Mouse (Mus musculus) embryo, embryonic 11 days (tissue): ENCODE measurements around the gene Olfr292.

Source experiments
- DNase-seq: peaks from one replicate; pipeline ENCODE4 v3.0.0-alpha.2; 2015

Gene Olfr292

GRCm38 (mm10) chr7:86688030-86688429 is at the start of gene Olfr292:
Olfr292 (plus strand) TSS chr7:86688330.
- no peak for DNase-seq

GRCm38 (mm10) chr7:86648761-86649160 is 39.4 kb upstream of the Olfr292 start, which contains the start of gene Olfr293:
Olfr293 (plus strand) TSS chr7:86649061.
- no peak for DNase-seq

- no peak for DNase-seq
Measured at GRCm38 (mm10) chr7:86725013-86725412, 36.9 kb downstream of the Olfr292 start.
